Mouse (Mus musculus): ENCODE measurements around the gene Gjb3. TPM values are rescaled to one million over a fixed set of nuclear protein-coding genes. Genes with fewer than 3 reads are reported as not detected.

The Gjb3 gene
- total and polyA plus RNA-seq, 2 experiments from 2014 or later = 0.30 to 1.2 TPM

GRCm38 (mm10) chr4:127354506-127355485, 24.2 kb upstream of the Gjb3 start:
- TF ChIP-seq CTCF (IDR thresholded peaks at IDR 0.05; ENCODE audit: low read depth) = no peak
- no peaks in the 10 kb centered on the region for H3K9me3 ChIP-seq (ENCODE audit: low read length)
- H3K4me3 ChIP-seq (ENCODE audit: low read depth, low read length) = no peak overlapping the region
- WGBS = 67% methylated on average over 15 of the region's 15 CpGs
- no peak overlapping the region for H3K9ac ChIP-seq
- H3K4me2 ChIP-seq (ENCODE audit: low read depth) = no peak overlapping the region
- no peaks in the 10 kb centered on the region for H3K27me3 ChIP-seq (ENCODE audit: insufficient read depth, low read length)
- H3K4me1 ChIP-seq (ENCODE audit: insufficient read depth) = no peaks in the 10 kb centered on the region
- DNase-seq = no peak
- ATAC-seq = no peak
- no peak overlapping the region for H3K27ac ChIP-seq (ENCODE audit: low read depth, low read length)
- H3K36me3 ChIP-seq (ENCODE audit: insufficient read depth) = no peaks in the 10 kb centered on the region

- Histone ChIP-seq H3K27ac (ENCODE audit: low read depth, low read length) (no peak within 1 kb of the TSS), H3K36me3 (ENCODE audit: insufficient read depth) (no peaks in the 10 kb centered on the region), H3K27me3 (ENCODE audit: insufficient read depth, low read length) (no peaks in the 10 kb centered on the region), H3K9ac (no peak within 1 kb of the TSS), H3K9me3 (ENCODE audit: low read length) (no peaks in the 10 kb centered on the region), H3K4me2 (ENCODE audit: low read depth) (no peak within 1 kb of the TSS), H3K4me3 (ENCODE audit: low read depth, low read length) (no peak within 1 kb of the TSS), H3K4me1 (ENCODE audit: insufficient read depth) (no peaks in the 10 kb centered on the region)
- DNase-seq (no peak), ATAC-seq (no peak)
- TF ChIP-seq CTCF (IDR thresholded peaks at IDR 0.05; ENCODE audit: low read depth) = no peak
- WGBS = 32% methylated on average over 8 of the region's 8 CpGs
Observed at GRCm38 (mm10) chr4:127353951-127354438, 23.4 kb upstream of the Gjb3 start, which contains the start of gene Gjb4. Gene Gjb4, minus strand, starts transcription at chr4:127354081.

GRCm38 (mm10) chr4:127352594-127352993, 21.9 kb upstream of the Gjb3 start:
- no peak overlapping the region for H3K9ac ChIP-seq
- no peak overlapping the region for H3K4me3 ChIP-seq (ENCODE audit: low read depth, low read length)
- H3K9me3 ChIP-seq (ENCODE audit: low read length) = no peaks in the 10 kb centered on the region
- no peak overlapping the region for H3K4me2 ChIP-seq (ENCODE audit: low read depth)
- 14% methylated on average over 1 of the region's 1 CpGs for WGBS
- no peak overlapping the region for H3K27ac ChIP-seq (ENCODE audit: low read depth, low read length)
- TF ChIP-seq CTCF (IDR thresholded peaks at IDR 0.05; ENCODE audit: low read depth) = no peak
- no peak for ATAC-seq
- no peak for DNase-seq
- no peaks in the 10 kb centered on the region for H3K27me3 ChIP-seq (ENCODE audit: insufficient read depth, low read length)
- no peaks in the 10 kb centered on the region for H3K4me1 ChIP-seq (ENCODE audit: insufficient read depth)
- no peaks in the 10 kb centered on the region for H3K36me3 ChIP-seq (ENCODE audit: insufficient read depth)

GRCm38 (mm10) chr4:127349560-127350300, 19.1 kb upstream of the Gjb3 start:
- Histone ChIP-seq H3K27me3 (ENCODE audit: insufficient read depth, low read length) (no peaks in the 10 kb centered on the region), H3K27ac (ENCODE audit: low read depth, low read length) (no peak overlapping the region), H3K9ac (no peak overlapping the region), H3K4me2 (ENCODE audit: low read depth) (no peak overlapping the region), H3K36me3 (ENCODE audit: insufficient read depth) (no peaks in the 10 kb centered on the region), H3K4me1 (ENCODE audit: insufficient read depth) (no peaks in the 10 kb centered on the region), H3K9me3 (ENCODE audit: low read length) (no peaks in the 10 kb centered on the region), H3K4me3 (ENCODE audit: low read depth, low read length) (no peak overlapping the region)
- ATAC-seq (no peak), DNase-seq (no peak)
- TF ChIP-seq CTCF (IDR thresholded peaks at IDR 0.05; ENCODE audit: low read depth) = no peak
- WGBS = 67% methylated on average over 4 of the region's 4 CpGs

- Histone ChIP-seq H3K27me3 (ENCODE audit: insufficient read depth, low read length) (no peaks in the 10 kb centered on the region), H3K27ac (ENCODE audit: low read depth, low read length) (no peak overlapping the region), H3K9ac (no peak overlapping the region), H3K4me3 (ENCODE audit: low read depth, low read length) (no peak overlapping the region), H3K36me3 (ENCODE audit: insufficient read depth) (no peaks in the 10 kb centered on the region), H3K4me1 (ENCODE audit: insufficient read depth) (no peaks in the 10 kb centered on the region), H3K4me2 (ENCODE audit: low read depth) (no peak overlapping the region), H3K9me3 (ENCODE audit: low read length) (no peaks in the 10 kb centered on the region)
- no peak for ATAC-seq
- TF ChIP-seq CTCF (IDR thresholded peaks at IDR 0.05; ENCODE audit: low read depth) = no peak
- DNase-seq = no peak
- WGBS = 86% methylated on average over 5 of the region's 5 CpGs
Observed at GRCm38 (mm10) chr4:127345000-127345399, 14.4 kb upstream of the Gjb3 start.

- TF ChIP-seq CTCF (IDR thresholded peaks at IDR 0.05; ENCODE audit: low read depth) = no peak
- no peaks in the 10 kb centered on the region for H3K9me3 ChIP-seq (ENCODE audit: low read length)
- H3K36me3 ChIP-seq (ENCODE audit: insufficient read depth) = no peaks in the 10 kb centered on the region
- H3K4me2 ChIP-seq (ENCODE audit: low read depth) = no peak overlapping the region
- H3K27me3 ChIP-seq (ENCODE audit: insufficient read depth, low read length) = no peaks in the 10 kb centered on the region
- DNase-seq (no peak), ATAC-seq (no peak)
- 69% methylated on average over 6 of the region's 6 CpGs for WGBS
- no peak overlapping the region for H3K9ac ChIP-seq
- H3K4me1 ChIP-seq (ENCODE audit: insufficient read depth) = no peaks in the 10 kb centered on the region
- H3K27ac ChIP-seq (ENCODE audit: low read depth, low read length) = no peak overlapping the region
- H3K4me3 ChIP-seq (ENCODE audit: low read depth, low read length) = no peak overlapping the region
Observed at GRCm38 (mm10) chr4:127341372-127341771, 10.7 kb upstream of the Gjb3 start.

All from forebrain, postnatal 0 days (tissue).